In genomic region chr5:57716421-57717237, GRCm38 (mm10) we compare ENCODE assay signal across 8 mouse cellular contexts. TPM values are rescaled to one million over a fixed set of nuclear protein-coding genes. Genes with fewer than 3 reads are reported as not detected.
A peak's percentile ranks its signal among the peaks of the same experiment; 100 is the strongest.
DNase-seq lines count a peak whose midpoint lies in the region; ATAC-seq and TF ChIP-seq lines count a peak whose summit lies in the region.

No protein-coding gene starts in this region.

- no peak for TF ChIP-seq CTCF in bone marrow macrophage, adult 2 months (IDR thresholded peaks at IDR 0.05; ENCODE audit: low read depth, low read length)
- peak; percentile 17; the same call in 1 of the 2 replicates for TF ChIP-seq CTCF in lung, postnatal 0 days (IDR thresholded peaks at IDR 0.05)

- no peaks in the 10 kb centered on the region for H3K36me3 ChIP-seq in forebrain, embryonic 14.5 days (ENCODE audit: control insufficient read depth, insufficient read depth, low read length)
- H3K36me3 ChIP-seq in lung, postnatal 0 days (ENCODE audit: insufficient read depth, low read length): no peaks in the 10 kb centered on the region

- no peaks in the 10 kb centered on the region for H3K27me3 ChIP-seq in forebrain, embryonic 14.5 days (replicated peaks; ENCODE audit: control insufficient read depth, insufficient read depth, low read length)
- peaks cover 27% of the 10 kb centered on the region for H3K27me3 ChIP-seq in lung, postnatal 0 days (replicated peaks; ENCODE audit: insufficient read depth, low read length)

- peak overlapping the region; percentile 76 for H3K4me3 ChIP-seq in bone marrow macrophage, adult 2 months (ENCODE audit: insufficient read depth, low read length)
- H3K4me3 ChIP-seq in forebrain, embryonic 14.5 days (ENCODE audit: low read depth, low read length): peak overlapping the region; percentile 65
- H3K4me3 ChIP-seq in lung, postnatal 0 days (ENCODE audit: low read depth, low read length): peak overlapping the region; percentile 57

- peak overlapping the region; percentile 74 for H3K9ac ChIP-seq in forebrain, embryonic 14.5 days (ENCODE audit: low read length)
- no peak overlapping the region for H3K9ac ChIP-seq in lung, postnatal 0 days (replicated peaks; ENCODE audit: low read depth)

- no peak for TF ChIP-seq POLR2A in bone marrow macrophage, adult 2 months (IDR thresholded peaks at IDR 0.05; ENCODE audit: borderline replicate concordance, low read depth, low read length)

- DNase-seq in 416B (ENCODE audit: low read depth): peak; percentile 81
- DNase-seq in forebrain, embryonic 14.5 days (ENCODE audit: low spot score): peak; percentile 79
- DNase-seq in heart, postnatal 4 days: peak; percentile 63
- peak; percentile 17 for DNase-seq in layer of hippocampus, adult 9-10 months (ENCODE audit: low spot score)
- peak; percentile 42 for DNase-seq in lung, postnatal 0 days (ENCODE audit: low spot score)
- DNase-seq in right cerebral cortex, adult 2 months (ENCODE audit: low spot score in 2 of 2): peak; percentile 53 to 67

- peaks cover 9% of the 10 kb centered on the region for H3K4me1 ChIP-seq in bone marrow macrophage, adult 2 months (ENCODE audit: control insufficient read depth, insufficient read depth, low read length)
- peaks cover 6% of the 10 kb centered on the region for H3K4me1 ChIP-seq in forebrain, embryonic 14.5 days (ENCODE audit: control insufficient read depth, insufficient read depth, low read length)
- peaks cover 8% of the 10 kb centered on the region; the same call in 1 of the 2 replicates for H3K4me1 ChIP-seq in lung, postnatal 0 days (ENCODE audit: insufficient read depth, low read depth, low read length)

- peak overlapping the region; percentile 96 for H3K4me2 ChIP-seq in forebrain, embryonic 14.5 days (ENCODE audit: low read length)
- peak overlapping the region; percentile 71 for H3K4me2 ChIP-seq in lung, postnatal 0 days (replicated peaks; ENCODE audit: low read depth, low read length)

- no peak for TF ChIP-seq EP300 in lung, postnatal 0 days (IDR thresholded peaks at IDR 0.05)

- under 1% methylated on average over 29 of the region's 29 CpGs for WGBS in forebrain, embryonic 14.5 days
- WGBS in lung, postnatal 0 days: under 1% methylated on average over 29 of the region's 29 CpGs

- no peaks in the 10 kb centered on the region for H3K9me3 ChIP-seq in forebrain, embryonic 14.5 days (replicated peaks; ENCODE audit: control insufficient read depth, low read length)
- H3K9me3 ChIP-seq in lung, postnatal 0 days (ENCODE audit: low read length): no peaks in the 10 kb centered on the region

- peak overlapping the region; percentile 56 for H3K27ac ChIP-seq in bone marrow macrophage, adult 2 months (ENCODE audit: insufficient read depth, low read depth, low read length)
- peak overlapping the region; percentile 86 for H3K27ac ChIP-seq in forebrain, embryonic 14.5 days (ENCODE audit: low read depth, low read length)
- H3K27ac ChIP-seq in lung, postnatal 0 days (ENCODE audit: low read length): no peak overlapping the region

- ATAC-seq in forebrain, embryonic 14.5 days: peak; percentile 3; the same call in 1 of the 2 replicates
- no peak for ATAC-seq in lung, postnatal 0 days
- no peak for ATAC-seq in CD4-positive, CD25-positive, alpha-beta regulatory T cell, adult 4 months

RNA-seq across cellular contexts. Expression of gene Pcdh7, which starts 1.1 kb away (rescaled TPM):
- 3.5 and 4.2 TPM in 2 replicates for polyA plus RNA-seq in bone marrow macrophage, adult 2 months (2012; ENCODE audit: insufficient read depth, insufficient read length, missing spikeins)
- polyA plus RNA-seq in forebrain, embryonic 14.5 days (2014; fragmentation: Nextera tagmentation; extraction: Ambion mirVana): 8.3 and 10.7 TPM in 2 replicates
- 100 to 1,000 TPM; 148 to 160 TPM for total RNA-seq in heart, postnatal 4 days (2021)
- polyA plus RNA-seq in lung, postnatal 0 days (2015; fragmentation: Nextera tagmentation; extraction: Ambion mirVana): 1.2 and 1.4 TPM in 2 replicates
- polyA plus RNA-seq in CD4-positive, CD25-positive, alpha-beta regulatory T cell, adult 4 months (2017; shearing (Covaris generic)): under 1 TPM in 1 of 2 experiments, not detected in 1; 0.06 TPM

Comparison
In these comparisons a context has a peak if more than half of its experiments do, and no peak if none do; other contexts are left out.
1. DNase-seq: peak in every context shown above with its lines; median percentile 81 in 416B; 79 in forebrain, embryonic 14.5 days; 63 in heart, postnatal 4 days; 60 in right cerebral cortex, adult 2 months; 42 in lung, postnatal 0 days; 17 in layer of hippocampus, adult 9-10 months.